Mouse (Mus musculus) neural tube, embryonic 14.5 days (tissue): Measurements from ENCODE around the gene Slc35e1. TPM values are rescaled to one million over a fixed set of nuclear protein-coding genes. Genes with fewer than 3 reads are reported as not detected.

Source experiments
- ATAC-seq: fragments of 200-750 bp; cut with Nextera tagmentation; 2 replicates; pipeline ENCODE4 v1.8.0; 2017; ENCODE audit warnings: low read depth, mild to moderate bottlenecking, moderate TSS enrichment, moderate library complexity
- H3K27ac ChIP-seq: fragments of 300-500 bp; sonication (generic); 2 replicates; pipeline ENCODE4 v1.5.1; 2014; ENCODE audit warnings: low read depth, mild to moderate bottlenecking, control low read depth, low read length, moderate library complexity, mixed read lengths
- H3K27me3 ChIP-seq: fragments of 300-500 bp; sonication (generic); 2 replicates; pipeline ENCODE4 v1.6.1; 2014; ENCODE audit warnings: low read length; ENCODE audit not compliant: control insufficient read depth, insufficient read depth
- H3K36me3 ChIP-seq: fragments of 300-500 bp; sonication (generic); 2 replicates; pipeline ENCODE4 v1.6.1; 2014; ENCODE audit warnings: low read length, mixed read lengths; ENCODE audit not compliant: control insufficient read depth, insufficient read depth
- H3K4me1 ChIP-seq: fragments of 300-500 bp; sonication (generic); 2 replicates; pipeline ENCODE4 v1.6.1; 2014; ENCODE audit warnings: low read length; ENCODE audit not compliant: control insufficient read depth, insufficient read depth
- H3K4me2 ChIP-seq: fragments of 300-500 bp; sonication (generic); 2 replicates; pipeline ENCODE4 v1.6.1; 2014; ENCODE audit warnings: mild to moderate bottlenecking, low read depth, low read length, control low read depth
- H3K4me3 ChIP-seq: fragments of 300-500 bp; sonication (generic); 2 replicates; pipeline ENCODE4 v1.5.1; 2014; ENCODE audit warnings: low read depth, low read length, control low read depth, mixed read lengths
- H3K9ac ChIP-seq: fragments of 300-500 bp; sonication (generic); replicated peaks from 2 replicates; pipeline ENCODE4 v1.6.1; 2014; ENCODE audit warnings: low read depth, mild to moderate bottlenecking, control low read depth, low read length, mixed read lengths
- H3K9me3 ChIP-seq: fragments of 300-500 bp; sonication (generic); 2 replicates; pipeline ENCODE4 v1.6.1; 2016; ENCODE audit warnings: low read length; ENCODE audit not compliant: control insufficient read depth
- WGBS: fragments of 180-500 bp; shearing (Covaris S2); extraction: QIAGEN DNeasy Blood & Tissue Kit; methylation state at CpG from one replicate; pipeline ENCODE4 v1.1.7; 2014; 5-methylcytosine and 5-hydroxymethylcytosine counted together
- polyA plus RNA-seq: library from polyadenylated mRNA; unstranded; fragments of >200 nt; fragmentation: Nextera tagmentation; extraction: Ambion mirVana; gene quantifications from 2 replicates; pipeline ENCODE4 v1.2.1, GENCODE M21; 2014

Slc35e1 gene
- polyA plus RNA-seq, 1 experiment from 2014 or later: 9.3 TPM

- ATAC-seq: peak; percentile 96
- Histone ChIP-seq H3K27me3 (no peaks in the 10 kb centered on the region; the same call in 1 of the 2 replicates), H3K4me2 (peak overlapping the region; percentile 92), H3K9ac (peak overlapping the region; percentile 76), H3K36me3 (peaks cover 18% of the 10 kb centered on the region), H3K9me3 (no peaks in the 10 kb centered on the region), H3K27ac (peak overlapping the region; percentile 82), H3K4me3 (peak overlapping the region; percentile 83), H3K4me1 (peaks cover 20% of the 10 kb centered on the region)
- WGBS: under 1% methylated on average over 49 of the region's 56 CpGs
Measured at GRCm38 (mm10) chr8:72492622-72493081, 238 bp upstream of the Slc35e1 start.

GRCm38 (mm10) chr8:72491017-72491416 lies 1.4 kb downstream of the Slc35e1 start:
- WGBS: 89% methylated on average over 2 of the region's 2 CpGs
- H3K9ac ChIP-seq: no peak overlapping the region; the same call in 1 of the 2 replicates
- H3K4me2 ChIP-seq: peak overlapping the region; percentile 92; the same call in 1 of the 2 replicates
- no peaks in the 10 kb centered on the region; the same call in 1 of the 2 replicates for H3K27me3 ChIP-seq
- H3K4me3 ChIP-seq: peak overlapping the region; percentile 83; the same call in 1 of the 2 replicates
- no peaks in the 10 kb centered on the region for H3K9me3 ChIP-seq
- peaks cover 9% of the 10 kb centered on the region for H3K36me3 ChIP-seq
- H3K27ac ChIP-seq: no peak overlapping the region
- no peak for ATAC-seq
- peaks cover 20% of the 10 kb centered on the region for H3K4me1 ChIP-seq

- no peak for ATAC-seq
- Histone ChIP-seq H3K27me3 (no peaks in the 10 kb centered on the region; the same call in 1 of the 2 replicates), H3K9ac (no peak overlapping the region), H3K27ac (no peak overlapping the region), H3K9me3 (no peaks in the 10 kb centered on the region), H3K4me1 (peaks cover 10% of the 10 kb centered on the region), H3K4me3 (no peak overlapping the region), H3K4me2 (no peak overlapping the region), H3K36me3 (peaks cover 16% of the 10 kb centered on the region)
Measured at GRCm38 (mm10) chr8:72487014-72487413, 5.4 kb downstream of the Slc35e1 start.

GRCm38 (mm10) chr8:72485456-72486199 lies 6.8 kb downstream of the Slc35e1 start:
- no peak overlapping the region for H3K9ac ChIP-seq
- H3K27me3 ChIP-seq: no peaks in the 10 kb centered on the region
- H3K4me2 ChIP-seq: no peak overlapping the region
- no peaks in the 10 kb centered on the region for H3K9me3 ChIP-seq
- no peak for ATAC-seq
- no peak overlapping the region for H3K27ac ChIP-seq
- no peaks in the 10 kb centered on the region for H3K4me1 ChIP-seq
- whole genome bisulfite sequencing: 87% methylated on average over 6 of the region's 6 CpGs
- no peak overlapping the region for H3K4me3 ChIP-seq
- peaks cover 16% of the 10 kb centered on the region for H3K36me3 ChIP-seq

DNA sequence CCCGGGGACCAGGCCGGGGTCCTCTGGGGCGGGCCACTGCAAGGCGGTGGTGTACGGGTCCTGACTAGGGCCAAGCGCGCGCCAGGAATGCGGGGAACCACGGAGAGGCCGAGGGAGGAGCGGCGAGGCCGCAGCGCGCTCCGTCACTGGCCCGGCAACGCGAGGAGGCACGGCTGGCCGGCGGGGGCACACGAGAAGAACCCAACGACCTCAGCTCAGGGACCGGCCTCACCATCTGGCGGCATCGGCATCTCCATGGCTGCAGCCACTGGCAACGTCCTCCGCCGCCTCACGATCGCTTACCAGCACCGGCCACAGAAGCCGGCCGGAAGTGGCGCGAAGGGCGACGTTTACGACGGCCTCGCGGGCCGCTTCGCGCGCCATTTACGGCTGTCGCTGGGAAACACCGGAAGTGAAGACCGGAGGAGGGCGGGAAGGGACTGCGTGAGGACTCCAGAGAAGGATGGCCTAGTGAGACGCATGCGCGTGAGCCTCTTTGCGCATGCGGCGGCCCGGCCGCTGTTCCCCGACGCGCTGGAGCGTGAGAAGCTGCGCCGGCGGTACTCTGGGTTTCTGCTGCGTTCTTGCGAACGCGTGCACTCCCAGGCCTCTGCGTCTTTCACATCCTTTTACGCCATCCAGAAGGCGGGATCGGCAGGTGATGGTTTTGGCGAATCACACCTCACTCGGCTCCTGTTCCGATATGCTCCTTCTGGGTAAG lies 17.4 kb downstream of the Slc35e1 start, which contains the start of gene Cherp:
Gene Cherp (minus strand): TSS at position 401 of the 721 bp plus-strand sequence.
- H3K4me3 ChIP-seq: peak within 1 kb of the TSS; percentile 62
- H3K27me3 ChIP-seq: no peaks in the 10 kb centered on the region
- ATAC-seq: peak; percentile 97
- peak within 1 kb of the TSS; percentile 92 for H3K4me2 ChIP-seq
- peak within 1 kb of the TSS; percentile 80 for H3K27ac ChIP-seq
- under 1% methylated on average over 80 of the region's 80 CpGs for WGBS
- H3K9ac ChIP-seq: peak within 1 kb of the TSS; percentile 69
- H3K36me3 ChIP-seq: peaks cover 30% of the 10 kb centered on the region
- H3K9me3 ChIP-seq: no peaks in the 10 kb centered on the region
- H3K4me1 ChIP-seq: peaks cover 13% of the 10 kb centered on the region

- no peak for ATAC-seq
- Histone ChIP-seq H3K9me3 (no peaks in the 10 kb centered on the region), H3K4me3 (no peak overlapping the region), H3K27me3 (no peaks in the 10 kb centered on the region), H3K27ac (no peak overlapping the region), H3K4me2 (no peak overlapping the region), H3K4me1 (peaks cover 8% of the 10 kb centered on the region; the same call in 1 of the 2 replicates), H3K9ac (no peak overlapping the region), H3K36me3 (peaks cover 69% of the 10 kb centered on the region)
- 97% methylated on average over 7 of the region's 7 CpGs for WGBS
Measured at GRCm38 (mm10) chr8:72470684-72471083, 21.7 kb downstream of the Slc35e1 start.

- peaks cover 8% of the 10 kb centered on the region; the same call in 1 of the 2 replicates for H3K4me1 ChIP-seq
- no peak for ATAC-seq
Measured at GRCm38 (mm10) chr8:72469984-72470383, 22.4 kb downstream of the Slc35e1 start.

GRCm38 (mm10) chr8:72469243-72469642 lies 23.2 kb downstream of the Slc35e1 start:
- WGBS: 87% methylated on average over 2 of the region's 2 CpGs
- Histone ChIP-seq H3K27ac (no peak overlapping the region), H3K36me3 (peaks cover 79% of the 10 kb centered on the region), H3K4me1 (peaks cover 7% of the 10 kb centered on the region; the same call in 1 of the 2 replicates), H3K9ac (no peak overlapping the region), H3K27me3 (no peaks in the 10 kb centered on the region), H3K4me3 (no peak overlapping the region), H3K9me3 (no peaks in the 10 kb centered on the region), H3K4me2 (no peak overlapping the region)
- ATAC-seq: no peak

More at GRCm38 (mm10) chr8:72469984-72470383, 22.4 kb downstream of the Slc35e1 start:
- Histone ChIP-seq H3K27ac (no peak overlapping the region), H3K9me3 (no peaks in the 10 kb centered on the region), H3K4me2 (no peak overlapping the region), H3K27me3 (no peaks in the 10 kb centered on the region), H3K9ac (no peak overlapping the region), H3K4me3 (no peak overlapping the region), H3K36me3 (peaks cover 76% of the 10 kb centered on the region)
- 98% methylated on average over 8 of the region's 8 CpGs for WGBS

DNA sequence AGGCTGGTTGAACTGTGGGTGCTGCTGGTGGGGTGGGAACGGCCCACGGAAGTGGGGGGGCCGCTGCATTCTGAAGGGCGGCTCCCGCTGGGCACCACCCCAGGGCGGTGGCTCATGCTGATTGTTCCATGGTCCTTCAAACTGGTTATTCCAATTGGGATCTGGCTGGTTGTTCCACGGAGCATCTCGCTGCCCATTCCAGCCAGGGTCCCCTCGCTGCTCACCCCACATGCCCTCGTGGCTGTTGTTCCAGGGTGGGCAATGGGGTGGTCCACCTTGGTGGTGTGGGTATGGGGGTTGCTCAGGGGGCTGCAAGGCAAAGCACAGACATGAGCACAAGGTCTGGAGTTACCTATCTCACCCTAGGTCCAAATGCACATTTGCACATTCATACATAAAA lies 28.2 kb downstream of the Slc35e1 start:
- no peak overlapping the region for H3K4me2 ChIP-seq
- WGBS: 94% methylated on average over 10 of the region's 10 CpGs
- no peak for ATAC-seq
- no peaks in the 10 kb centered on the region for H3K4me1 ChIP-seq
- peaks cover 89% of the 10 kb centered on the region for H3K36me3 ChIP-seq
- no peak overlapping the region for H3K9ac ChIP-seq
- H3K9me3 ChIP-seq: no peaks in the 10 kb centered on the region
- H3K27ac ChIP-seq: no peak overlapping the region
- no peaks in the 10 kb centered on the region for H3K27me3 ChIP-seq
- H3K4me3 ChIP-seq: no peak overlapping the region
